Mouse (Mus musculus): Measurements from ENCODE around the gene Baz1a. TPM values are rescaled to one million over a fixed set of nuclear protein-coding genes. Genes with fewer than 3 reads are reported as not detected.

Baz1a gene
- total RNA-seq (2014; rRNA removed) (5.2 and 6.8 TPM in 2 replicates), polyA plus RNA-seq (2012; rRNA removed) (1.4 and 1.6 TPM in 2 replicates)

DNA sequence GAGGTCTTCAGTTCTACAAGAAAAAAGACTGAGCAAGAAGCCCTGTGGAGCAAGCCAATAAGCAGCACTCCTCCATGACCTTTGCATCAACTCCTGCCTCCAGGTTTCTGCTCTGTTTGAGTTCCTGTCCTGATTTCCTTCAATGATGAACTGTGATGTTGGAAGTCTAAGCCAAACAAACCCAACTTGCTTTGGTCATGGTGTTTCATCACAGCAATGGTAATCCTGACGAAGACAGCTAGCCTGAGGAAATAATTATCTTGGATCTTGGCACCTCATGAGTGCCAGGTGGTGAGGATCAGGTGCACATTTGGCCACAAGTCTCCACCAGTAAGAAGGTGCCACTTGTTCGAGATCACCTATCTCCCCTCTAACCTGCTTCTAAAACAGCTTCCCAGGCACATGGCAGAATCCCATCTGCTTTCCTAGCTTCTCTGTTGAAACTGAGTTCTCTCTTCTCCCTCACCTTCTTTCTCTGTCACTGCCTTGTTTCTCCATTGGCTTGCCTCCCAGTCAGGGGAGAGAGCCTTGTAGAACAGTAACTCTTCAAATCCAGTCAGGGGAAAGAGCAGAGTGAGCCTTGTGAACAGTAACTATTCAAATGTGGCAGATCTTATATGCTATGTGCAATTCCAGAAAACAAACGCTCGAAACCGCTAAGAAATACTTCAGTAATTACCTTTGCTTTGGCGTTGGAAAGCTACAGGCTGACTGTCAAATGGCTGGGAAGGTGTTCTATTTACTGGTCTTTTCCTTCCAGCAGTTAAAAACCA is at the start of gene Baz1a:
Baz1a (minus strand) TSS at position 723 of the 773 bp plus-strand sequence.
- DNase-seq (ENCODE audit: extremely low read depth, low read depth, low spot score) = no peak
- Histone ChIP-seq H3K4me3 (ENCODE audit: insufficient read depth, low read depth, low read length) (no peak within 1 kb of the TSS), H3K27me3 (ENCODE audit: control insufficient read depth, insufficient read depth, low read length) (no peaks in the 10 kb centered on the region), H3K27ac (replicated peaks; ENCODE audit: insufficient read depth, low read depth, low read length) (no peak within 1 kb of the TSS), H3K79me2 (ENCODE audit: control insufficient read depth, insufficient read depth, low read length) (no peaks in the 10 kb centered on the region), H3K4me1 (ENCODE audit: control insufficient read depth, insufficient read depth, low read length) (no peaks in the 10 kb centered on the region), H3K36me3 (ENCODE audit: control insufficient read depth, insufficient read depth, low read length) (no peaks in the 10 kb centered on the region), H3K9ac (ENCODE audit: low read depth, low read length) (no peak within 1 kb of the TSS)
- WGBS = 84% methylated on average over 6 of the region's 6 CpGs
- TF ChIP-seq POLR2A (IDR thresholded peaks at IDR 0.05; ENCODE audit: extremely low read depth, insufficient read depth, low read length) (no peak), CTCF (IDR thresholded peaks at IDR 0.05; ENCODE audit: low read depth, low read length) (no peak)

DNA sequence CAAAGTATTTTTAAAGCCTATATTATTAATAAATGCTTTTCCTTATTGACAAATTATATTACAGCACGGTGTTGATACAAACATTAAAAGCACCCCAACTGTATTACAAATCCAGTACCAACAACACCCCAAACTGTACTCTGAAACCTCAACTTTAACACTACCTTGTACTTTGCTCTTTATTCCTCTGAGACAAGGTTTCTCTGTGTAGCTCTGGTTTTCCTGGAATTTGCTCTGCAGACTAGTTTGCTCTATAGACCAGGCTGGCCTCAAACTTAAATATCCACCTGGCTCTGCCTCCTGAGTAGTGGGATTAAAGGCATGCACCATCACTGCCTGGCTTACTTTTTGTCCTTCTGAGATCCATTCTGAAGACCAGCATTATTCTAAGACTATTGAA is 48.0 kb upstream of the Baz1a start:
- H3K9ac ChIP-seq (ENCODE audit: low read depth, low read length) = no peak overlapping the region
- 42% methylated on average over 1 of the region's 1 CpGs for WGBS
- no peak overlapping the region for H3K27ac ChIP-seq (replicated peaks; ENCODE audit: insufficient read depth, low read depth, low read length)
- no peaks in the 10 kb centered on the region for H3K27me3 ChIP-seq (ENCODE audit: control insufficient read depth, insufficient read depth, low read length)
- peaks cover 1% of the 10 kb centered on the region; the same call in 1 of the 2 replicates for H3K36me3 ChIP-seq (ENCODE audit: control insufficient read depth, insufficient read depth, low read length)
- peak; percentile 74 for DNase-seq (ENCODE audit: extremely low read depth, low read depth, low spot score)
- no peaks in the 10 kb centered on the region for H3K79me2 ChIP-seq (ENCODE audit: control insufficient read depth, insufficient read depth, low read length)
- peaks cover 2% of the 10 kb centered on the region for H3K4me1 ChIP-seq (ENCODE audit: control insufficient read depth, insufficient read depth, low read length)
- H3K4me3 ChIP-seq (ENCODE audit: insufficient read depth, low read depth, low read length) = no peak overlapping the region
- TF ChIP-seq CTCF (IDR thresholded peaks at IDR 0.05; ENCODE audit: low read depth, low read length) (no peak), POLR2A (IDR thresholded peaks at IDR 0.05; ENCODE audit: extremely low read depth, insufficient read depth, low read length) (no peak)

DNA sequence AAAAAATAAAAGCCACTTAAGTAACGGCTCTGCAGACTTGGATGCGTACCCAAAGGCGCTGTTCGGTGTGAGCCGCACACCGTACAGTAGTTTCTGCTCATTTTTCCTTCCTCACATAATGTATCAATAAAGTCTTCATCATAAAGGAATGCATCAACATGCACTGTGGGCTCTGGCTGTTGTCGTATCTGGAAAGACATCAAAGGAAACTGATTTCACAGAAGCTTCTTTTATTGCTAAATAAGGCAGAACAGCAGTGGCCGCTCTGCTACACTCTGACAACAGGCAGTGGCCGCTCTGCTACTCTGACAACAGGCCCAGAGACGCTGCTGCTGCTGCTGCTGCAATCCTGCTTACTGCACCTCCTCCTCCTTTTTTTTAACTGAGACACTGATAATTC is 46.9 kb upstream of the Baz1a start:
- Histone ChIP-seq H3K4me1 (ENCODE audit: control insufficient read depth, insufficient read depth, low read length) (peaks cover 2% of the 10 kb centered on the region), H3K4me3 (ENCODE audit: insufficient read depth, low read depth, low read length) (no peak overlapping the region), H3K27me3 (ENCODE audit: control insufficient read depth, insufficient read depth, low read length) (no peaks in the 10 kb centered on the region), H3K36me3 (ENCODE audit: control insufficient read depth, insufficient read depth, low read length) (peaks cover 1% of the 10 kb centered on the region; the same call in 1 of the 2 replicates), H3K9ac (ENCODE audit: low read depth, low read length) (no peak overlapping the region), H3K27ac (replicated peaks; ENCODE audit: insufficient read depth, low read depth, low read length) (no peak overlapping the region), H3K79me2 (ENCODE audit: control insufficient read depth, insufficient read depth, low read length) (no peaks in the 10 kb centered on the region)
- no peak for TF ChIP-seq CTCF (IDR thresholded peaks at IDR 0.05; ENCODE audit: low read depth, low read length)
- no peak for TF ChIP-seq POLR2A (IDR thresholded peaks at IDR 0.05; ENCODE audit: extremely low read depth, insufficient read depth, low read length)
- WGBS = 76% methylated on average over 10 of the region's 10 CpGs
- peak; percentile 37 for DNase-seq (ENCODE audit: extremely low read depth, low read depth, low spot score)

DNA sequence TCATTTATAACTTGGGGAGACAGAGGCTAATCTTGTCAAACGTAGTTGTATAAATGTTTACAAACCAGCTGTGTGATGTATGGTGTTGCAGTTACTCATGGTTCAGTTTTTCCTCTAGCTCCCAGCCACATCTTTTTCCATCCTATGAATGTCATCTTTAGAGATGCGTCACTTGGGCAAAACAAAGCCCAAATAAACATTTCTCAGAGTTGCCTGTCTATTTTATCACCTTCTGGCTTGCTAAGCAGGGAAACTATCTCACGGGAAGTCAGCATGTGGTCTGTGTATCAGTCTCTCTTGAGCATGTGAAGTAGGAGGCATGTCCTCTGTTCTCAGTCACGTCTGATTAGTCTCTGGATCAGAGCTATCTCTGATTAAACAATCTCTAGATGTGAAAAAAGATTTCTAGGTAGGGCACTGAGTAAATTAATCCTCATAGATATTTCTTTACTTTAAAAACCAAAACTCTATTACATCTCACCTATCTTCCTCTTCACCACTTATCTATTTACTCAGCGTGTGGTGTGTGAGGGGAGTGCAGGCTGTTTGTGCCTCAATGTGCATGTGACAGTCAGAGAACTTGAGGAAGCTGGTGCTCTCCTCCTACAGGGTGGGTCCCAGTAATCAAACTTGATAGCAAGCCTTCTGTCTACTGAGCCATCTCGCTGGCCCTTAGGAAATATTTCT is 46.2 kb upstream of the Baz1a start:
- Histone ChIP-seq H3K36me3 (ENCODE audit: control insufficient read depth, insufficient read depth, low read length) (peaks cover 1% of the 10 kb centered on the region; the same call in 1 of the 2 replicates), H3K27ac (replicated peaks; ENCODE audit: insufficient read depth, low read depth, low read length) (no peak overlapping the region), H3K9ac (ENCODE audit: low read depth, low read length) (no peak overlapping the region), H3K4me3 (ENCODE audit: insufficient read depth, low read depth, low read length) (no peak overlapping the region), H3K4me1 (ENCODE audit: control insufficient read depth, insufficient read depth, low read length) (peaks cover 2% of the 10 kb centered on the region), H3K27me3 (ENCODE audit: control insufficient read depth, insufficient read depth, low read length) (no peaks in the 10 kb centered on the region), H3K79me2 (ENCODE audit: control insufficient read depth, insufficient read depth, low read length) (no peaks in the 10 kb centered on the region)
- TF ChIP-seq CTCF (IDR thresholded peaks at IDR 0.05; ENCODE audit: low read depth, low read length) = no peak
- TF ChIP-seq POLR2A (IDR thresholded peaks at IDR 0.05; ENCODE audit: extremely low read depth, insufficient read depth, low read length) = no peak
- no peak for DNase-seq (ENCODE audit: extremely low read depth, low read depth, low spot score)
- WGBS = 88% methylated on average over 6 of the region's 6 CpGs

DNA sequence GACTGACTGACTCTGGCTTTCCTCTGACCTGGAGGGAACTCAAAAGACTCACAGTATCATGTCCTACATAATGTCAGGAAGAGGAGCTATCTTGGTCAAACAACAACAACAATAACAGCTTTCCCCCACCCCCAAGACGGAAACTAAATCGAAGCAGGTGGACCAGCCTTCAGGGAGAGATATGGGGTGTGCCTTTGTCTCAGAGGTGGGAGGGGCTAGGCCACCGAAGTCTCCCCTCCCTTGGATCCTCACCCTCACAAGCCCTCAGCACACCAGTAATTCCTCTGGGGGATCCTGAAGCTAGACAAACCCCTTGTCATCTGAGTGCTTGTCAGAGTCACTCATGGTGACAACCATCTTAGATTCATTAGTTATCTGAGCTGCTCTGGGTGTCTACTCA is 45.7 kb upstream of the Baz1a start:
- H3K36me3 ChIP-seq (ENCODE audit: control insufficient read depth, insufficient read depth, low read length) = peaks cover 1% of the 10 kb centered on the region; the same call in 1 of the 2 replicates
- 48% methylated on average over 3 of the region's 3 CpGs for WGBS
- H3K9ac ChIP-seq (ENCODE audit: low read depth, low read length) = no peak overlapping the region

More for the DNA sequence above, 45.7 kb upstream of the Baz1a start:
- H3K79me2 ChIP-seq (ENCODE audit: control insufficient read depth, insufficient read depth, low read length) = no peaks in the 10 kb centered on the region
- H3K27ac ChIP-seq (replicated peaks; ENCODE audit: insufficient read depth, low read depth, low read length) = no peak overlapping the region
- no peak for TF ChIP-seq CTCF (IDR thresholded peaks at IDR 0.05; ENCODE audit: low read depth, low read length)
- no peak for TF ChIP-seq POLR2A (IDR thresholded peaks at IDR 0.05; ENCODE audit: extremely low read depth, insufficient read depth, low read length)
- no peak overlapping the region for H3K4me3 ChIP-seq (ENCODE audit: insufficient read depth, low read depth, low read length)
- H3K4me1 ChIP-seq (ENCODE audit: control insufficient read depth, insufficient read depth, low read length) = peaks cover 2% of the 10 kb centered on the region
- no peaks in the 10 kb centered on the region for H3K27me3 ChIP-seq (ENCODE audit: control insufficient read depth, insufficient read depth, low read length)
- no peak for DNase-seq (ENCODE audit: extremely low read depth, low read depth, low spot score)

Measured in liver, adult 2 months (tissue).